Mouse (Mus musculus) stomach, embryonic 15.5 days (tissue): ENCODE measurements around the gene Ywhae. TPM values are rescaled to one million over a fixed set of nuclear protein-coding genes. Genes with fewer than 3 reads are reported as not detected.
"Not testable (repeated sequence)": the region's sequence is repeated elsewhere in the genome, so short reads cannot be mapped to it uniquely, and the experiment has no call there.

Experiments
- ATAC-seq: fragments of 200-750 bp; cut with Nextera tagmentation; 2 replicates; pipeline ENCODE4 v1.8.0; 2017; ENCODE audit warnings: low read depth, moderate number of reproducible peaks, moderate TSS enrichment; ENCODE audit not compliant: insufficient read depth, low FRiP score
- H3K27ac ChIP-seq: fragments of 300-500 bp; sonication (generic); 2 replicates; pipeline ENCODE4 v1.5.1; 2015; ENCODE audit warnings: mild to moderate bottlenecking, inconsistent platforms
- H3K27me3 ChIP-seq: fragments of 300-500 bp; sonication (generic); replicated peaks from 2 replicates; pipeline ENCODE4 v1.6.1; 2015; ENCODE audit warnings: inconsistent platforms
- H3K36me3 ChIP-seq: fragments of 300-500 bp; sonication (generic); 2 replicates; pipeline ENCODE4 v1.6.1; 2015; ENCODE audit warnings: inconsistent platforms
- H3K4me1 ChIP-seq: fragments of 300-500 bp; sonication (generic); 2 replicates; pipeline ENCODE4 v1.6.1; 2015; ENCODE audit warnings: inconsistent platforms
- H3K4me2 ChIP-seq: fragments of 300-500 bp; sonication (generic); 2 replicates; pipeline ENCODE4 v1.6.1; 2015; ENCODE audit warnings: mild to moderate bottlenecking, inconsistent platforms
- H3K4me3 ChIP-seq: fragments of 300-500 bp; sonication (generic); replicated peaks from 2 replicates; pipeline ENCODE4 v1.5.1; 2015; ENCODE audit warnings: inconsistent platforms
- H3K9ac ChIP-seq: fragments of 300-500 bp; sonication (generic); 2 replicates; pipeline ENCODE4 v1.6.1; 2015; ENCODE audit warnings: inconsistent platforms
- H3K9me3 ChIP-seq: fragments of 300-500 bp; sonication (generic); 2 replicates; pipeline ENCODE4 v1.6.1; 2016; ENCODE audit warnings: inconsistent platforms
- WGBS: fragments of 180-500 bp; shearing (Covaris S2); methylation state at CpG from one replicate; pipeline ENCODE4 v1.1.7; 2015; 5-methylcytosine and 5-hydroxymethylcytosine counted together
- polyA plus RNA-seq: library from polyadenylated mRNA; unstranded; fragments of >200 nt; fragmentation: Nextera tagmentation; extraction: Ambion mirVana; gene quantifications from 2 replicates; pipeline ENCODE4 v1.2.1, GENCODE M21; 2015

Ywhae gene
- polyA plus RNA-seq, 1 experiment from 2014 or later, result 701 TPM

DNA sequence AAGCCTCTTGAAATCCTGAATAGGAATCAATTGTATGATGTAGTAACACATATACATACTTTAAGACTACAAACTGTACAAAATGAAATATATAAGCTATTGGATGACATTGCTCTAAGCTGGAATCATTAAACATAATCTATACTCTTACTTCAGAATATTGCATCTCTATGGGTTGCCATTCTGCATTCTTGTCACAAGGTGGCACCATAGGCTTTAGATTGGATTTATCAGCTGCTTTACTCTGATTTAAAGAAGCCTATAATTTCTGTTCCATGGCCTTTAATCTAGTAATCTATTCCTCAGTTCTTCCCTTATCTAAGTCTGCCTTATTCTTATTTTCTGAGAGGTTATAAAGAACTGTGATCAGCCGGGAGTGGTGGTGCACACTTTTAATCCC lies 18.7 kb upstream of the Ywhae start:
- Histone ChIP-seq H3K4me1 (no peaks in the 10 kb centered on the region), H3K27me3 (no peaks in the 10 kb centered on the region), H3K36me3 (no peaks in the 10 kb centered on the region), H3K9me3 (no peaks in the 10 kb centered on the region), H3K4me2 (no peak overlapping the region), H3K9ac (no peak overlapping the region), H3K27ac (no peak overlapping the region), H3K4me3 (no peak overlapping the region)
- 83% methylated on average over 1 of the region's 1 CpGs for WGBS
- ATAC-seq, result no peak

DNA sequence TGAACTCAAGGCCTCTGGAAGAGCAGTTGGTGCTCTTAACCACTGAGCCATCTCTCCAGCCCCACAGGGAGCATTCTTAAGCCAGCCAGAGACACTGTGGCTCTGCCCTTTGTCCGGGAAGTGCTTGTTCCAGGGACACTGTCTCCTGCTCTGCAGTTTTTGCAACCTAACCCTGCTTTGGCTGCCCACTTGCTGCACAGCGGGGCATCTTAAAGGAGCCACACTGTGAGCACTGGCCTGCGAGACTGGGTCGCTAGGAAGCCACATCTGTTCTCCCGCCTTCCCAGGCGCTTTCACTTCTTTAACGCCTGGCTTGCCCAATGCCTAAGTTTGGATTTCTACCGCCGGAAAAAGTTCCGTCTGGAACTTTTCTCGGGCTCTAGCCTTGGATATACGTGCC lies 17.1 kb upstream of the Ywhae start:
- Histone ChIP-seq H3K4me3 (no peak overlapping the region), H3K4me1 (no peaks in the 10 kb centered on the region), H3K9me3 (no peaks in the 10 kb centered on the region), H3K27ac (no peak overlapping the region), H3K9ac (no peak overlapping the region), H3K27me3 (no peaks in the 10 kb centered on the region), H3K36me3 (no peaks in the 10 kb centered on the region), H3K4me2 (no peak overlapping the region)
- no peak for ATAC-seq
- WGBS, result 38% methylated on average over 12 of the region's 12 CpGs

DNA sequence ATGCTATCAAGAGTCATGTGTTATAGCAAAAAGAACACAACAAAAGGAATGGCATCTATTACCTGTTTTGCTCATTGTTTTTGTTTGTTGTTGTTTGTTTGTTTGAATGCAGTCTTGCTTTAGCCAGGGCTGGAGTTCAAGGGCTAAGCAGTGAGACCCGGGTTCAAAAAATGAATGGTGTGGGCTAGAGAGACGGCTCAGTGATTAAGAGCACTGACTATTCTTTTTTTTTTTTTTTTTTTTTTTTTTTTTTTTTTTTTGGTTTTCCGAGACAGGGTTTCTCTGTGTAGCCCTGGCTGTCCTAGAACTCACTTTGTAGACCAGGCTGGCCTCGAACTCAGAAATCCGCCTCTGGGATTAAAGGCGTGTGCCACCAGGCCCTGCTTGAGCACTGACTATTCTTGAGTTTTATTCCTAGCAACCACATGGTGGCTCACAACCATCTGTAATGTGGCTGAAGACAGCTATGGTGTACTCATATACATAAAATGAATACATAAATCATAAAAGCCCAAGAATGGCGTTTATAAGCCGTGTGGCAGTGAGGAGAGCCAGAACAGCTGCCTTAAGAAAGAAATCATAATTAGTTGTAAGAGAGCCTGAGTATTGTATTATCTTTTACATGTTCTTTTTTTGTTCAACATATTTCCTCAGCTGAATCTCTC lies 15.9 kb upstream of the Ywhae start:
- Histone ChIP-seq H3K4me2 (no peak overlapping the region), H3K4me3 (no peak overlapping the region), H3K9me3 (no peaks in the 10 kb centered on the region), H3K4me1 (no peaks in the 10 kb centered on the region), H3K9ac (no peak overlapping the region), H3K36me3 (no peaks in the 10 kb centered on the region), H3K27ac (no peak overlapping the region), H3K27me3 (no peaks in the 10 kb centered on the region)
- ATAC-seq, result no peak
- WGBS, result 70% methylated on average over 8 of the region's 8 CpGs

DNA sequence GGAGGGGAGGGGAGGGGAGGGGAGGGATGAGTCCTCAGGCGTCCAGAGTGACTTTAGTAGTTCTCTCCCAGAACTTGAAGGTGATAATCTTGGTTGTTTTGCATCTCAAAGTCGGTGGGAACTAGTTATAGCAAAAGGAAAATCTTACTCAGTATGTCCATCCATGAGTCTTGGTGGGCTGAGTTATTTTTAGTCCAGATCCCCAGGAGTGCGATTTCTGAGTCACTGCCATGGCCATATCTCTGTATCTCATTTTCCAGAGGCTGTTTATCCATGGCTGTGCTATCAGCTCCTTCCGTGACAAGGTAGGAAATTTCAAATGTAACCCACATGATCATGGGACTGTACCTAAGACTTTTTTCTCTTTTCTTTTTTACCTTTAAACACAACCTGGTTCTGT lies 10.3 kb upstream of the Ywhae start:
- Histone ChIP-seq H3K36me3 (no peaks in the 10 kb centered on the region), H3K27me3 (no peaks in the 10 kb centered on the region), H3K4me2 (no peak overlapping the region), H3K4me1 (no peaks in the 10 kb centered on the region), H3K9ac (no peak overlapping the region), H3K27ac (no peak overlapping the region), H3K4me3 (no peak overlapping the region), H3K9me3 (no peaks in the 10 kb centered on the region)
- no peak for ATAC-seq
- WGBS, result 59% methylated on average over 4 of the region's 4 CpGs

GRCm38 (mm10) chr11:75727168-75727567 lies 5.5 kb upstream of the Ywhae start:
- Histone ChIP-seq H3K4me1 (peaks cover 7% of the 10 kb centered on the region; the same call in 1 of the 2 replicates), H3K27ac (no peak overlapping the region), H3K27me3 (no peaks in the 10 kb centered on the region), H3K4me2 (no peak overlapping the region), H3K36me3 (no peaks in the 10 kb centered on the region), H3K9me3 (no peaks in the 10 kb centered on the region), H3K9ac (no peak overlapping the region), H3K4me3 (no peak overlapping the region)
- 55% methylated on average over 2 of the region's 2 CpGs for WGBS
- ATAC-seq, result no peak

DNA sequence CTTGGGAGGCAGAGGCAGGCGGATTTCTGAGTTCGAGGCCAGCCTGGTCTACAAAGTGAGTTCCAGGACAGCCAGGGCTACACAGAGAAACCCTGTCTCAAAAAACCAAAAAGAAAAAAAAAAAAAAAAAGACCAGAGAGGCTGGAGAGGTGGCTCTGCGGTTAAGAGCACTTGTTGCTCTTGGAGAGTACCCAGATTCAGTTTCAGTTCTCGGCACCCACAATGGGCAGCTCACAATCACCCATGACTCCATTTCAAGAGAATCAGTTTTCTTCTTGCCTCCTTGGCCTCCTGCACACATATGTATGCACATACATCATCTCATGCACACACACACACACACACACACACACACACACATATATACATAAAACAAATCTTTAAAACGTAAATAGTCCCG lies 5.0 kb upstream of the Ywhae start:
- not testable (repeated sequence) for H3K4me1 ChIP-seq, H3K9ac ChIP-seq, H3K4me3 ChIP-seq, H3K27ac ChIP-seq, H3K27me3 ChIP-seq, H3K9me3 ChIP-seq, H3K4me2 ChIP-seq, H3K36me3 ChIP-seq, ATAC-seq
- WGBS, result 88% methylated on average over 6 of the region's 6 CpGs

GRCm38 (mm10) chr11:75733227-75733940 lies 715 bp downstream of the Ywhae start:
- Histone ChIP-seq H3K36me3 (no peaks in the 10 kb centered on the region), H3K27me3 (no peaks in the 10 kb centered on the region), H3K4me1 (peaks cover 25% of the 10 kb centered on the region), H3K27ac (peak overlapping the region; percentile 98), H3K4me2 (peak overlapping the region; percentile 81), H3K9me3 (no peaks in the 10 kb centered on the region), H3K4me3 (peak overlapping the region; percentile 88), H3K9ac (peak overlapping the region; percentile 97)
- under 1% methylated on average over 44 of the region's 52 CpGs for WGBS
- peak; percentile 63 for ATAC-seq

GRCm38 (mm10) chr11:75735462-75736252 lies 3.0 kb downstream of the Ywhae start:
- Histone ChIP-seq H3K4me2 (peak overlapping the region; percentile 59), H3K27me3 (no peaks in the 10 kb centered on the region), H3K9me3 (no peaks in the 10 kb centered on the region), H3K27ac (no peak overlapping the region), H3K4me3 (peak overlapping the region; percentile 88; the same call in 1 of the 2 replicates), H3K36me3 (0 out of 2 replicates have a peak, but pooled peaks cover 3% of the 10 kb centered on the region), H3K9ac (no peak overlapping the region), H3K4me1 (peaks cover 25% of the 10 kb centered on the region)
- WGBS, result 66% methylated on average over 5 of the region's 5 CpGs
- ATAC-seq, result no peak

GRCm38 (mm10) chr11:75736978-75737377 lies 4.3 kb downstream of the Ywhae start:
- peak overlapping the region; percentile 5; the same call in 1 of the 2 replicates for H3K4me2 ChIP-seq
- no peaks in the 10 kb centered on the region for H3K9me3 ChIP-seq
- WGBS, result 40% methylated on average over 3 of the region's 3 CpGs
- H3K4me3 ChIP-seq, result no peak overlapping the region
- peaks cover 23% of the 10 kb centered on the region for H3K4me1 ChIP-seq
- H3K27me3 ChIP-seq, result no peaks in the 10 kb centered on the region
- H3K36me3 ChIP-seq, result 0 out of 2 replicates have a peak, but pooled peaks cover 3% of the 10 kb centered on the region
- no peak overlapping the region for H3K27ac ChIP-seq
- H3K9ac ChIP-seq, result no peak overlapping the region
- ATAC-seq, result no peak

DNA sequence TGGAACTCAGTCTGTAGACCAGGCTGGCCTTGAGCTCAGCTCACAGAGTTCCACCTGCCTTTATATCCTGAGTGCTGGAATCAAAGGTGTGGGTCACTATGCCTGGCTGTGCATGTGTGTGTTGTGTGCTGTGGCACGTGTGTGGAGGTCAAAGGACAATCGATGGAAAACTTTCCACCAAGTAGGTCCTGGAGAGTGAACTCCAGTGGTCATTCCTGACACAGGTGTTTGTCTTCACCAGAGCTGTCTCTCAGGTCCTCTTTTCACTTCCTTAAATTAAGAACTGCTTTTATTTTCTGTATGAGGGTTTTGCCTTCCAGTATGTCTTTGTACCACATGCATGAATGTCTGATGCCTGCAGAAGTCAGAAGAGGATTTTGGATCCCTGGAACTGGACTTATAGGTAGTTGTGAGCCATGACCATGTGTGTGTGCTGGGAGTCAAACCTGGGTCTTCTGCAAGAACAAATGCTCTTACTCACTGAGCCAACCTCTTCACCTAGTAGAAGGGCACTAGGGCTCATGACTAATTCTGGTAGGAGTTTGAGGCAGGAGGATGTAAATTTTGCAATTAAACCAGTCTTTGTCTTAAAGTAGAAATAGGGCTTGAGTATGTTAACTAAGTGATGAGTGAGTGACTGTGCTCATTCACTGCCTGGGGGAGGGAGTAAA lies 5.3 kb downstream of the Ywhae start:
- H3K36me3 ChIP-seq, result 0 out of 2 replicates have a peak, but pooled peaks cover 3% of the 10 kb centered on the region
- no peak overlapping the region for H3K27ac ChIP-seq
- peaks cover 20% of the 10 kb centered on the region for H3K4me1 ChIP-seq
- no peak overlapping the region for H3K4me3 ChIP-seq
- no peak for ATAC-seq
- no peaks in the 10 kb centered on the region for H3K9me3 ChIP-seq
- H3K27me3 ChIP-seq, result no peaks in the 10 kb centered on the region
- 63% methylated on average over 2 of the region's 2 CpGs for WGBS
- no peak overlapping the region for H3K9ac ChIP-seq
- H3K4me2 ChIP-seq, result no peak overlapping the region

DNA sequence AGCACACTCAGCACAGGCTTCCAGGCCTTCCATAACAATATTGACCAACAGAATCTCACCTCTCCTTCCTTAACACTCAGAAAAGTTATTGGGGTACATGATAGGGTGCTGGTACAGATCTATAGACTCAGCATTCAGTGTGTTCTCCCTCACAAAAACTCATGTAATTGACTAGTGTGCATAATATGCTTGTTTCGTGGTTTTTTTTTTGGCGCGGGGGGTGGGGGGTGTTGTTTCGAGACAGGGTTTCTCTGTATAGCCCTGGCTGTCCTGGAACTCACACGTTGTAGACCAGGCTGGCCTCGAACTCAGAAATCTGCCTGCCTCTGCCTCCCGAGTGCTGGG lies 5.8 kb downstream of the Ywhae start:
- H3K4me3 ChIP-seq, result no peak overlapping the region
- ATAC-seq, result no peak
- H3K36me3 ChIP-seq, result 0 out of 2 replicates have a peak, but pooled peaks cover 3% of the 10 kb centered on the region
- peaks cover 20% of the 10 kb centered on the region for H3K4me1 ChIP-seq
- no peak overlapping the region for H3K27ac ChIP-seq
- no peaks in the 10 kb centered on the region for H3K27me3 ChIP-seq
- no peak overlapping the region for H3K9ac ChIP-seq
- 93% methylated on average over 7 of the region's 7 CpGs for WGBS
- no peaks in the 10 kb centered on the region for H3K9me3 ChIP-seq
- H3K4me2 ChIP-seq, result no peak overlapping the region
